Mouse (Mus musculus) inflammation-experienced regulatory T-cells, adult 16 weeks (primary cell): ENCODE measurements around the gene Rpn1. TPM values are rescaled to one million over a fixed set of nuclear protein-coding genes. Genes with fewer than 3 reads are reported as not detected.

ENCODE experiments used
- polyA plus RNA-seq: library from polyadenylated mRNA; unstranded; fragments of 100-300 nt; shearing (Covaris generic); gene quantifications from one replicate; pipeline ENCODE4 v1.2.1, GENCODE M21; 2017

Gene Rpn1
- 296 TPM for polyA plus RNA-seq

DNA sequence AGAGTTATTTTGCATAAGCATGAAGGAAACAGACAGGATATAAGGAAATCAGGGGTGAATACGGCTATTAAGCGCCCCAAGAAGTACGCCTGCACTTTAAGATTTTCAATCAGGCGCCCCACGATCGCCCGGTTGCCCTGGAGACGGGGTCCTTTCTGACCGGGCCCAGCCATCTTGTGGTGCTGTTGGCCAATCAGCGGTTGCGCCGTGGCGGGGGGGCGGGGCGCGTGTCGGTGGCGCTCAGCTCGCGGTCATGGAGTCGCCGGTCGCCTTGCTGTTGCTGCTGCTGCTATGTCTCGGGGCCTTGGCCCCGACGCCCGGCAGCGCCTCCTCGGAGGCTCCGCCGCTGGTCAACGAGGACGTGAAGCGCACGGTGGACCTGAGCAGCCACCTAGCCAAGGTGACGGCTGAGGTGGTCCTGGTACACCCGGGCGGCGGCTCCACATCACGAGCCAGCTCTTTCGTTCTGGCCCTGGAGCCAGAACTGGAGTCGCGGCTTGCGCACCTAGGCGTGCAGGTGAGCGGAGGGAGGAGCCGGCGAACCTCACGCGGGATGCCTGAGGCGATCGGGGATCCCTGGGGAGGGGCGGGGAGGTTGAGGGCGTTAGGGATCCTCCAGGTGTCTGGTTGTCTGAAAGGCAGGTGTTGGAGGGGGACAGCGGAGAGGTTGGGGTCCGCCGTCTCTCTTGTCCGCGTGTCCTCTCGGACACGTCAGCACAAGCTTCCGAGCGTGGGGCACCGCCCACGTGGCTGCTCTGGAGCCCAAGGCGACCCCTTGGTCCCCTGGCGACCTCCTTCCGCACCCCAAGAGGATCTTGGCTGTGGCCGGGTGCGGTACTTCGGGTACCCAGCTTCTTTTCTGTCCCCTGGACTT is at the start of gene Rpn1:
Gene Rpn1, plus strand, starts transcription at position 205 of the 874 bp plus-strand sequence.

DNA sequence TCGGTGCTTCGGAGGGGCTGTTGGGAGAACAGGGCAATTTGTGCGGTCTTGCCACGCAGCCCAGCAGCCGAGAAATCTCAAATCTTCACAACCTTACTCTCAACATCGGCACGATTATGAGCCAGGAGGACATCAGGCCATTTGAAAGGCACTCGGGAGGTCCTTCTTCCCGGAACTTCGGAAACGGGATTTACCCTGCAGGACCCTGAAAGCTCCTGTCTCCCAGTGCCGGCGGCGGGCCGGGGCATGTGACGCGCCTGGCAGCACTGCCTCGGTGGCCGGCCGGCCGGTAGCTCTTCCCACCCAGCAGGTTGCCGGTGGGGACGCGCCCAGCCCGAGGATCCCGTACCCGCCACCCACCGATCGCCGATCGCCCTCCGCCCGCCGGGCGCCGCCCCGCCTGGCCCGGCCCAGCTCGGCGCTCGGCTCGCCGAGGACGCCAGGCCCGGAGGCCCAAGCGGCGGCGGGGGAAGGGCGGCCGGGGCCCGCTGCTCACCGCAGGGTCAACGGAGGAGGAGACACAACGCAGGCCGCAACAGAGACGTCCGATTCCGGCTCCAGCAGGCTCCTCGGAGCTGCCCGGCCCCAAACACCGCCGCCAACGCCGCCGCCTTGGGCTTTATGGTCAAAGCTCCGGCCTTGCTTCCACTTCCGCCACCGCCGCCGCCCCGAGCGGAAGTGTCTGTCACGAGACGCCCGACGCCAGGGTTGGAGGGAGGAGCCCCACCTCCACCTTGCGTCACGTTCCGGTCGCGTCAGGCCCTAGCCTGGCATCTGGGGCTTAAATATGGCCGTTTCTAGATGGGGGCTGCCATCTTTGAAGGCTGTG is 39.5 kb upstream of the Rpn1 start, which contains the start of gene Rab7:
Gene Rab7, minus strand, starts transcription at position 694 of the 829 bp plus-strand sequence.

Other genes with a start within 250 kb of the Rpn1 start
- gene Gm45140, start 248.7 kb upstream of the Rpn1 start, polyA plus RNA-seq: 11.5 TPM
- 84.3 TPM for gene Isy1, start 245.7 kb upstream of the Rpn1 start, polyA plus RNA-seq
- gene Cnbp, start 233.4 kb upstream of the Rpn1 start, polyA plus RNA-seq: 1,241 TPM
- 195 TPM for gene Copg1, start 196.7 kb upstream of the Rpn1 start, polyA plus RNA-seq
- gene Hmces, start 170.5 kb upstream of the Rpn1 start, polyA plus RNA-seq: 54.8 TPM
- gene H1fx, start 102.8 kb upstream of the Rpn1 start, polyA plus RNA-seq: not detected
- gene Rab7, start 39.2 kb upstream of the Rpn1 start, polyA plus RNA-seq: 318 TPM
- gene Gata2, start 109.4 kb downstream of the Rpn1 start, polyA plus RNA-seq: not detected
- gene Dnajb8, start 137.8 kb downstream of the Rpn1 start, polyA plus RNA-seq: not detected